ENCODE assay signal across 8 mouse cellular contexts in genomic region chr6:128842945-128843478, GRCm38 (mm10). TPM values are rescaled to one million over a fixed set of nuclear protein-coding genes. Genes with fewer than 3 reads are reported as not detected.
DNase-seq lines count a peak whose midpoint lies in the region; ATAC-seq and TF ChIP-seq lines count a peak whose summit lies in the region.

No protein-coding gene starts in this region.

- no peaks in the 10 kb centered on the region for H3K79me2 ChIP-seq in C2C12 (ENCODE audit: control insufficient read depth, insufficient read depth)

- H3K79me3 ChIP-seq in C2C12 (ENCODE audit: low read depth): no peaks in the 10 kb centered on the region

- H3K4me2 ChIP-seq in kidney, embryonic 14.5 days (replicated peaks; ENCODE audit: low read depth, low read length): peak overlapping the region; percentile 64
- peak overlapping the region; percentile 72 for H3K4me2 ChIP-seq in limb, embryonic 15.5 days
- H3K4me2 ChIP-seq in midbrain, postnatal 0 days (ENCODE audit: low read depth, low read length, poor library complexity, severe bottlenecking): peak overlapping the region; percentile 65

- peak; percentile 99 for DNase-seq in brain, adult 2 months (ENCODE audit: low read depth, low spot score)
- DNase-seq in heart, embryonic 10.5 days (ENCODE audit: low spot score): peak; percentile 95
- peak; percentile 97 for DNase-seq in midbrain, postnatal 0 days (ENCODE audit: low spot score)
- peak; percentile 82 to 84 for DNase-seq in spleen, postnatal 10 days (ENCODE audit: low spot score in 2 of 2)

- no peak for TF ChIP-seq CTCF in C2C12 (IDR thresholded peaks at IDR 0.05; ENCODE audit: control insufficient read depth, insufficient read depth, insufficient read length)
- TF ChIP-seq CTCF in embryonic fibroblast, embryonic 13.5 days (IDR thresholded peaks at IDR 0.05; ENCODE audit: borderline replicate concordance, insufficient read depth, low read length): no peak
- peak; percentile 28 for TF ChIP-seq CTCF in midbrain, postnatal 0 days (IDR thresholded peaks at IDR 0.05)

- H3K9ac ChIP-seq in kidney, embryonic 14.5 days (ENCODE audit: low read depth, low read length): peak overlapping the region; percentile 77
- H3K9ac ChIP-seq in limb, embryonic 15.5 days: peak overlapping the region; percentile 83
- H3K9ac ChIP-seq in midbrain, postnatal 0 days (replicated peaks; ENCODE audit: low read length, poor library complexity, severe bottlenecking): peak overlapping the region; percentile 76

- no peaks in the 10 kb centered on the region for H3K36me3 ChIP-seq in C2C12 (ENCODE audit: control insufficient read depth, insufficient read depth)
- no peaks in the 10 kb centered on the region for H3K36me3 ChIP-seq in heart, embryonic 10.5 days
- no peaks in the 10 kb centered on the region for H3K36me3 ChIP-seq in kidney, embryonic 14.5 days (ENCODE audit: control insufficient read depth, insufficient read depth, low read length)
- no peaks in the 10 kb centered on the region for H3K36me3 ChIP-seq in limb, embryonic 15.5 days
- H3K36me3 ChIP-seq in midbrain, postnatal 0 days (ENCODE audit: insufficient read depth, low read length): no peaks in the 10 kb centered on the region

- H3K4me3 ChIP-seq in C2C12 (ENCODE audit: insufficient read depth, poor library complexity, severe bottlenecking): peak overlapping the region; percentile 44
- H3K4me3 ChIP-seq in embryonic fibroblast, embryonic 13.5 days (ENCODE audit: insufficient read depth, low read length): peak overlapping the region; percentile 79
- H3K4me3 ChIP-seq in heart, embryonic 10.5 days: peak overlapping the region; percentile 85
- H3K4me3 ChIP-seq in kidney, embryonic 14.5 days (ENCODE audit: low read length): peak overlapping the region; percentile 89
- H3K4me3 ChIP-seq in limb, embryonic 15.5 days: peak overlapping the region; percentile 68
- peak overlapping the region; percentile 69 for H3K4me3 ChIP-seq in midbrain, postnatal 0 days (ENCODE audit: low read depth, low read length)

- H3ac ChIP-seq in C2C12 (ENCODE audit: control insufficient read depth, insufficient read length, low read depth): peak overlapping the region; percentile 59

- WGBS in heart, embryonic 10.5 days: under 1% methylated on average over 44 of the region's 44 CpGs
- under 1% methylated on average over 44 of the region's 44 CpGs for WGBS in kidney, embryonic 14.5 days
- WGBS in limb, embryonic 15.5 days: under 1% methylated on average over 44 of the region's 44 CpGs
- under 1% methylated on average over 44 of the region's 44 CpGs for WGBS in midbrain, postnatal 0 days

- no peaks in the 10 kb centered on the region for H3K9me3 ChIP-seq in heart, embryonic 10.5 days
- H3K9me3 ChIP-seq in kidney, embryonic 14.5 days (ENCODE audit: control insufficient read depth, low read length): no peaks in the 10 kb centered on the region
- no peaks in the 10 kb centered on the region for H3K9me3 ChIP-seq in limb, embryonic 15.5 days
- no peaks in the 10 kb centered on the region for H3K9me3 ChIP-seq in midbrain, postnatal 0 days (ENCODE audit: low read length)

- no peaks in the 10 kb centered on the region for H3K27me3 ChIP-seq in C2C12 (ENCODE audit: control insufficient read depth, insufficient read depth, insufficient read length)
- no peaks in the 10 kb centered on the region for H3K27me3 ChIP-seq in heart, embryonic 10.5 days (ENCODE audit: insufficient read depth, poor library complexity, severe bottlenecking)
- no peaks in the 10 kb centered on the region for H3K27me3 ChIP-seq in kidney, embryonic 14.5 days (ENCODE audit: control insufficient read depth, insufficient read depth, low read length)
- H3K27me3 ChIP-seq in limb, embryonic 15.5 days: no peaks in the 10 kb centered on the region
- no peaks in the 10 kb centered on the region for H3K27me3 ChIP-seq in midbrain, postnatal 0 days (ENCODE audit: insufficient read depth, low read length)

- no peaks in the 10 kb centered on the region for H3K4me1 ChIP-seq in embryonic fibroblast, embryonic 13.5 days (ENCODE audit: control insufficient read depth, insufficient read depth, low read length)
- H3K4me1 ChIP-seq in heart, embryonic 10.5 days: peaks cover 17% of the 10 kb centered on the region
- H3K4me1 ChIP-seq in kidney, embryonic 14.5 days (ENCODE audit: control insufficient read depth, insufficient read depth, low read length): 0 out of 2 replicates have a peak, but pooled peaks cover 9% of the 10 kb centered on the region
- H3K4me1 ChIP-seq in limb, embryonic 15.5 days: peaks cover 22% of the 10 kb centered on the region
- H3K4me1 ChIP-seq in midbrain, postnatal 0 days (ENCODE audit: insufficient read depth, low read length): no peaks in the 10 kb centered on the region

- TF ChIP-seq POLR2A in embryonic fibroblast, embryonic 13.5 days (IDR thresholded peaks at IDR 0.05; ENCODE audit: low read depth, low read length): peak; percentile 80

- ATAC-seq in kidney, embryonic 14.5 days (ENCODE audit: low FRiP score, low TSS enrichment): peak; percentile 71
- ATAC-seq in limb, embryonic 15.5 days (ENCODE audit: insufficient number of reproducible peaks, low FRiP score, low TSS enrichment, low read depth): peak; percentile 81
- peak; percentile 82 for ATAC-seq in midbrain, postnatal 0 days (ENCODE audit: low FRiP score)

- peak overlapping the region; percentile 93 for H3K27ac ChIP-seq in embryonic fibroblast, embryonic 13.5 days (ENCODE audit: insufficient read depth, low read length)
- peak overlapping the region; percentile 90 for H3K27ac ChIP-seq in heart, embryonic 10.5 days
- peak overlapping the region; percentile 93 for H3K27ac ChIP-seq in kidney, embryonic 14.5 days (ENCODE audit: low read depth, low read length)
- peak overlapping the region; percentile 96 for H3K27ac ChIP-seq in limb, embryonic 15.5 days
- peak overlapping the region; percentile 89 for H3K27ac ChIP-seq in midbrain, postnatal 0 days (ENCODE audit: low read depth, low read length)

TF ChIP-seq in C2C12, 6 proteins besides CTCF, POLR2A, EP300 and RAD21:
- TF ChIP-seq USF1 (IDR thresholded peaks at IDR 0.05; ENCODE audit: low read depth) (no peak), FOSL1 (IDR thresholded peaks at IDR 0.05; ENCODE audit: insufficient read depth, low read length, poor library complexity, severe bottlenecking) (no peak), MYOD1 (IDR thresholded peaks at IDR 0.05; ENCODE audit: control insufficient read depth, insufficient read length, low read depth) (no peak)

RNA-seq across cellular contexts. Expression of gene Klrb1b, which starts 16.9 kb away (rescaled TPM):
- not detected for polyA plus RNA-seq in C2C12 (2012; fragmentation: generic; extraction: Trizol)
- polyA plus RNA-seq in embryonic fibroblast, embryonic 13.5 days (2011; ENCODE audit: insufficient read length, low read depth, missing spikeins): not detected in 2 replicates
- not detected in 2 replicates for polyA plus RNA-seq in heart, embryonic 10.5 days (2016; fragmentation: Nextera tagmentation; extraction: Ambion mirVana)
- not detected in 2 replicates for polyA plus RNA-seq in kidney, embryonic 14.5 days (2014; fragmentation: Nextera tagmentation; extraction: Ambion mirVana)
- 0.11 and 0.18 TPM in 2 replicates for polyA plus RNA-seq in limb, embryonic 15.5 days (2015; fragmentation: Nextera tagmentation; extraction: Ambion mirVana)
- not detected in 2 replicates for total RNA-seq in midbrain, postnatal 0 days (2014; rRNA removed)
- not detected in 2 replicates for polyA plus RNA-seq in midbrain, postnatal 0 days (2015; fragmentation: Nextera tagmentation; extraction: Ambion mirVana)

RNA-seq across cellular contexts. Expression of gene Gm44511, which starts 16.9 kb away (rescaled TPM):
- polyA plus RNA-seq in C2C12 (2012; fragmentation: generic; extraction: Trizol): not detected
- polyA plus RNA-seq in embryonic fibroblast, embryonic 13.5 days (2011; ENCODE audit: insufficient read length, low read depth, missing spikeins): not detected in 2 replicates
- not detected in 2 replicates for polyA plus RNA-seq in heart, embryonic 10.5 days (2016; fragmentation: Nextera tagmentation; extraction: Ambion mirVana)
- not detected in 2 replicates for polyA plus RNA-seq in kidney, embryonic 14.5 days (2014; fragmentation: Nextera tagmentation; extraction: Ambion mirVana)
- not detected in 2 replicates for polyA plus RNA-seq in limb, embryonic 15.5 days (2015; fragmentation: Nextera tagmentation; extraction: Ambion mirVana)
- total RNA-seq in midbrain, postnatal 0 days (2014; rRNA removed): not detected in 2 replicates
- polyA plus RNA-seq in midbrain, postnatal 0 days (2015; fragmentation: Nextera tagmentation; extraction: Ambion mirVana): not detected in 2 replicates

RNA-seq across cellular contexts. Expression of gene Clec2i, which starts 44.4 kb away (rescaled TPM):
- polyA plus RNA-seq in C2C12 (2012; fragmentation: generic; extraction: Trizol): not detected
- not detected in 2 replicates for polyA plus RNA-seq in embryonic fibroblast, embryonic 13.5 days (2011; ENCODE audit: insufficient read length, low read depth, missing spikeins)
- not detected in 2 replicates for polyA plus RNA-seq in heart, embryonic 10.5 days (2016; fragmentation: Nextera tagmentation; extraction: Ambion mirVana)
- 0.23 TPM in 1 of 2 replicates, not detected in the other for polyA plus RNA-seq in kidney, embryonic 14.5 days (2014; fragmentation: Nextera tagmentation; extraction: Ambion mirVana)
- 0.37 TPM in 1 of 2 replicates, not detected in the other for polyA plus RNA-seq in limb, embryonic 15.5 days (2015; fragmentation: Nextera tagmentation; extraction: Ambion mirVana)
- total RNA-seq in midbrain, postnatal 0 days (2014; rRNA removed): 0.42 TPM in 1 of 2 replicates, not detected in the other
- not detected in 2 replicates for polyA plus RNA-seq in midbrain, postnatal 0 days (2015; fragmentation: Nextera tagmentation; extraction: Ambion mirVana)

RNA-seq across cellular contexts. Expression of gene BC035044, which starts 47.9 kb away (rescaled TPM):
- not detected for polyA plus RNA-seq in C2C12 (2012; fragmentation: generic; extraction: Trizol)
- polyA plus RNA-seq in embryonic fibroblast, embryonic 13.5 days (2011; ENCODE audit: insufficient read length, low read depth, missing spikeins): not detected in 2 replicates
- 0.49 and 0.70 TPM in 2 replicates for polyA plus RNA-seq in heart, embryonic 10.5 days (2016; fragmentation: Nextera tagmentation; extraction: Ambion mirVana)
- polyA plus RNA-seq in kidney, embryonic 14.5 days (2014; fragmentation: Nextera tagmentation; extraction: Ambion mirVana): 0.64 and 0.76 TPM in 2 replicates
- 0.19 and 0.58 TPM in 2 replicates for polyA plus RNA-seq in limb, embryonic 15.5 days (2015; fragmentation: Nextera tagmentation; extraction: Ambion mirVana)
- total RNA-seq in midbrain, postnatal 0 days (2014; rRNA removed): 0.19 and 0.38 TPM in 2 replicates
- 0.29 and 0.41 TPM in 2 replicates for polyA plus RNA-seq in midbrain, postnatal 0 days (2015; fragmentation: Nextera tagmentation; extraction: Ambion mirVana)

RNA-seq across cellular contexts. Expression of gene Klrb1c, which starts 54.0 kb away (rescaled TPM):
- polyA plus RNA-seq in C2C12 (2012; fragmentation: generic; extraction: Trizol): not detected
- not detected in 2 replicates for polyA plus RNA-seq in embryonic fibroblast, embryonic 13.5 days (2011; ENCODE audit: insufficient read length, low read depth, missing spikeins)
- polyA plus RNA-seq in heart, embryonic 10.5 days (2016; fragmentation: Nextera tagmentation; extraction: Ambion mirVana): 0.08 TPM in 1 of 2 replicates, not detected in the other
- polyA plus RNA-seq in kidney, embryonic 14.5 days (2014; fragmentation: Nextera tagmentation; extraction: Ambion mirVana): 0.61 TPM in 1 of 2 replicates, not detected in the other
- polyA plus RNA-seq in limb, embryonic 15.5 days (2015; fragmentation: Nextera tagmentation; extraction: Ambion mirVana): 0.07 TPM in 1 of 2 replicates, not detected in the other
- total RNA-seq in midbrain, postnatal 0 days (2014; rRNA removed): 0.09 and 0.77 TPM in 2 replicates
- 0.09 and 0.25 TPM in 2 replicates for polyA plus RNA-seq in midbrain, postnatal 0 days (2015; fragmentation: Nextera tagmentation; extraction: Ambion mirVana)

Comparison
In these comparisons a context has a peak if more than half of its experiments do, and no peak if none do; other contexts are left out.
1. Peak in every context shown above with its lines: DNase-seq, ATAC-seq, H3K4me3 ChIP-seq and H3K27ac ChIP-seq.